Mouse (Mus musculus) ES-Bruce4 (cell line): Measurements from ENCODE around the gene Vps53. TPM values are rescaled to one million over a fixed set of nuclear protein-coding genes. Genes with fewer than 3 reads are reported as not detected.
"Not testable (repeated sequence)": the region's sequence is repeated elsewhere in the genome, so short reads cannot be mapped to it uniquely, and the experiment has no call there.

ENCODE experiments used
- H3K27ac ChIP-seq: 2 replicates; pipeline ENCODE4 v1.5.1; 2012; ENCODE audit warnings: low read length, inconsistent platforms; ENCODE audit not compliant: insufficient read depth
- H3K27me3 ChIP-seq: 2 replicates; pipeline ENCODE4 v1.6.1; 2012; ENCODE audit warnings: mild to moderate bottlenecking, low read length, inconsistent platforms; ENCODE audit not compliant: control insufficient read depth, poor library complexity, insufficient read depth, severe bottlenecking
- H3K36me3 ChIP-seq: 2 replicates; pipeline ENCODE4 v1.6.1; 2012; ENCODE audit warnings: inconsistent platforms, mild to moderate bottlenecking, low read length, moderate library complexity; ENCODE audit not compliant: control insufficient read depth, poor library complexity, insufficient read depth, severe bottlenecking
- H3K4me1 ChIP-seq: one replicate; pipeline ENCODE4 v1.8.1; 2011; ENCODE audit warnings: low read length; ENCODE audit not compliant: control insufficient read depth, insufficient read depth
- H3K4me3 ChIP-seq: 2 replicates; pipeline ENCODE4 v1.5.1; 2011; ENCODE audit warnings: low read depth, mild to moderate bottlenecking, low read length
- H3K9ac ChIP-seq: 2 replicates; pipeline ENCODE4 v1.6.1; 2012; ENCODE audit warnings: low read depth, mild to moderate bottlenecking, inconsistent platforms; ENCODE audit not compliant: poor library complexity, severe bottlenecking
- H3K9me3 ChIP-seq: replicated peaks from 2 replicates; pipeline ENCODE4 v1.6.1; 2012; ENCODE audit warnings: mild to moderate bottlenecking, low read length, inconsistent platforms; ENCODE audit not compliant: control insufficient read depth, poor library complexity, insufficient read depth, severe bottlenecking
- CTCF ChIP-seq: IDR thresholded peaks from one replicate; pipeline ENCODE4 v1.8.1; 2011; ENCODE audit warnings: low read depth, low read length
- EP300 ChIP-seq: IDR thresholded peaks from 2 replicates; pipeline ENCODE4 v1.6.1; 2011; ENCODE audit warnings: low read depth, low read length; ENCODE audit not compliant: insufficient read depth
- POLR2A ChIP-seq: IDR thresholded peaks from one replicate; pipeline ENCODE4 v1.8.1; 2011; ENCODE audit warnings: low read length; ENCODE audit not compliant: insufficient read depth
- polyA plus RNA-seq: library from polyadenylated mRNA; stranded (reverse); fragments of >200 nt; gene quantifications from 2 replicates; pipeline ENCODE4 v1.2.4, GENCODE M21; 2011; ENCODE audit warnings: low read depth; ENCODE audit not compliant: missing spikeins, insufficient read depth, insufficient read length

Vps53 gene
- polyA plus RNA-seq, 1 experiment: 24.3 TPM

DNA sequence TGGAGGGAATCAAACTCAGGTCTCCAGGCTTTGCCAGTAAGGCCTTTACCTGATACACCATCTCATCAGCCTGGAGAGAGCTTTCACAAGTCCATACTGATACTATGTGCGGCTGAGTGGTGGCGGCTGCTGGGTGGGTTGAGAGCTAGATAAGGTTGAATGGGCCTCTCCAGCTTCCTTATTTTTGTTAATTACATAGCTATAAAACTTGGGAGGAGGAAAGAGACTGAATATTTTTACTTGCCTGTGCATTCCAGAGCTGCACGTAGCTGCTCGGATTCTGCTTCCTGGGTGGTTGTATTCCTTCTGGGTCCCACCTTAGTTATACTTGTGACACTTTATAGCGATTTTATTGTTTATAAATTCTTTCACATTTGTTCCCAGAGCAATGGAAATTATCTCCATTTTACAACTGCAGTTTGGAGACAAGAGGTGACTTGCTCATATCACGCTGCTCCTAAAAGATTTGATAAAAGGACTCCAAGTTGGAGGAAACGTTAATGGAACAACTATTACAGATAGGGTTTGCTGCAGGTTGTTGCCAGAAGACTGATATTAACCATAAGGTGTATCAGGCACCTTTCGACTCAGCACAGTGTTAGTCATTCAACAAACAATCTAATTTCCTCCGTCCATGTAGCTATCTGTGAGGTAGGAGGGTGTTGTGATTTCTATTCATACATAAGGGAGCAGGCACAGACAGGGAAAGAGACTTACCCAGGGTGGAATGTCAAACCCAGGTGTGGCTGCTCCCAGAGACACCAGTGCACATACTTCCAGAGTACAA lies 168.4 kb downstream of the Vps53 start:
- no peak overlapping the region for H3K9ac ChIP-seq
- H3K9me3 ChIP-seq: no peaks in the 10 kb centered on the region
- H3K27me3 ChIP-seq: no peaks in the 10 kb centered on the region
- no peak overlapping the region for H3K4me3 ChIP-seq
- no peak overlapping the region for H3K27ac ChIP-seq
- H3K36me3 ChIP-seq: no peaks in the 10 kb centered on the region
- no peak for TF ChIP-seq CTCF
- no peak for TF ChIP-seq POLR2A
- no peak for TF ChIP-seq EP300
- H3K4me1 ChIP-seq: no peaks in the 10 kb centered on the region

DNA sequence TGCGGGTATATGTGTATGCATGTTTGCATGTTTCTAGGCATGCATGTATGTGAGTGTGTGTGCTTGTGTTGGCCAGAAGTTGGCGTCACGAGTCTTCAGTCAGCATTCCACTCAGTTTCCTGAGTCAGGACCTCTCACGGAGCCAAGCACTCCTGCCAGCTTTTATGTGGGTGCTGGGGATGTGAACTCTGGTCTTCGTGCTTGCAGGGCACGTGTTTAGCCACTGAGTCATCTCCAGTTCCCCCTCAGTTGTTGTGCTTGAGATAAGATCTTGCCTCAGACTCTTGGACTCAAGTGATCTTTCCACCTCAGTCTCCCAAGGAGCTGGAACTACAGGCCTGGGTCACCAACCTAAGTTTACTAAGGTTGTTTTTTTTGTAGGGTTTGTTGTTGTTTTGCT lies 170.3 kb downstream of the Vps53 start:
- TF ChIP-seq POLR2A (no peak), CTCF (no peak), EP300 (no peak)

GRCm38 (mm10) chr11:76008162-76008561 lies 171.3 kb downstream of the Vps53 start:
- H3K27ac ChIP-seq: no peak overlapping the region
- no peaks in the 10 kb centered on the region for H3K9me3 ChIP-seq
- H3K27me3 ChIP-seq: no peaks in the 10 kb centered on the region
- H3K9ac ChIP-seq: no peak overlapping the region
- H3K36me3 ChIP-seq: no peaks in the 10 kb centered on the region
- H3K4me3 ChIP-seq: no peak overlapping the region
- no peaks in the 10 kb centered on the region for H3K4me1 ChIP-seq
- no peak for TF ChIP-seq EP300
- TF ChIP-seq POLR2A: no peak
- TF ChIP-seq CTCF: no peak

More for the DNA sequence above, 170.3 kb downstream of the Vps53 start:
- no peaks in the 10 kb centered on the region for H3K4me1 ChIP-seq
- no peak overlapping the region for H3K4me3 ChIP-seq
- H3K27ac ChIP-seq: no peak overlapping the region
- no peaks in the 10 kb centered on the region for H3K36me3 ChIP-seq
- H3K9ac ChIP-seq: no peak overlapping the region
- H3K27me3 ChIP-seq: no peaks in the 10 kb centered on the region
- H3K9me3 ChIP-seq: no peaks in the 10 kb centered on the region

GRCm38 (mm10) chr11:76004276-76004675 lies 175.2 kb downstream of the Vps53 start:
- not testable (repeated sequence) for H3K27me3 ChIP-seq, H3K9ac ChIP-seq, H3K27ac ChIP-seq, H3K36me3 ChIP-seq, H3K9me3 ChIP-seq, H3K4me3 ChIP-seq, H3K4me1 ChIP-seq

GRCm38 (mm10) chr11:76001237-76001878 lies 178.1 kb downstream of the Vps53 start:
- H3K36me3 ChIP-seq: no peaks in the 10 kb centered on the region
- H3K9ac ChIP-seq: no peak overlapping the region
- H3K4me1 ChIP-seq: peaks cover 3% of the 10 kb centered on the region
- H3K4me3 ChIP-seq: no peak overlapping the region
- no peaks in the 10 kb centered on the region for H3K9me3 ChIP-seq
- no peak for TF ChIP-seq CTCF
- TF ChIP-seq EP300: no peak
- no peak for TF ChIP-seq POLR2A
- H3K27ac ChIP-seq: no peak overlapping the region
- no peaks in the 10 kb centered on the region for H3K27me3 ChIP-seq

GRCm38 (mm10) chr11:76000701-76001100 lies 178.7 kb downstream of the Vps53 start:
- Histone ChIP-seq H3K9me3 (no peaks in the 10 kb centered on the region), H3K4me3 (no peak overlapping the region), H3K9ac (no peak overlapping the region), H3K27me3 (no peaks in the 10 kb centered on the region), H3K27ac (no peak overlapping the region), H3K36me3 (no peaks in the 10 kb centered on the region), H3K4me1 (peaks cover 3% of the 10 kb centered on the region)
- TF ChIP-seq CTCF (no peak), POLR2A (no peak), EP300 (no peak)
